Mouse (Mus musculus): ENCODE results near the gene Cacna2d4.
"Not testable (repeated sequence)": the region's sequence is repeated elsewhere in the genome, so short reads cannot be mapped to it uniquely, and the experiment has no call there.

The Cacna2d4 gene

GRCm38 (mm10) chr6:119350703-119351198 lies 114.4 kb downstream of the Cacna2d4 start:
- no peak for DNase-seq

DNA sequence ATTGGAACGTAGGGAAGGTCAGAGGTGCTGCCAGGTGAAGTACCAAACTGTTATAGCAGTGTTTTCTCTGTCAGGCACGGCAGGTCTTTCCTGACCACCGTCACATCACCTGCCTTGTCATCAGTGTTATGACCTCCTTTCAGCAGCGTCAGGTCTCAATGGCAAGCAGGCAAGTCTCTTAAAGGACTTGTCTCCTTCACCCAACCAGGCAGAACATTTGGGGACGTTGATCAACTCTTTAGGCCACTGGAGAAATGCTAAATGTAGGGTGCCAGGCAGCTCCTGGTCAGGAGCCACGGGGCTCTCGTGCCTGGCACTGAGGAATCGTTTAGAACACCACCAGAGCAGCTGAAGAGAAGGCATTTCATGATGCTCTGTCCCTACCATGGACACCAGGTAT lies 115.3 kb downstream of the Cacna2d4 start:
- DNase-seq: no peak

GRCm38 (mm10) chr6:119352501-119352900 lies 116.2 kb downstream of the Cacna2d4 start:
- DNase-seq: no peak

GRCm38 (mm10) chr6:119358020-119358571 lies 121.8 kb downstream of the Cacna2d4 start:
- no peak for DNase-seq

DNA sequence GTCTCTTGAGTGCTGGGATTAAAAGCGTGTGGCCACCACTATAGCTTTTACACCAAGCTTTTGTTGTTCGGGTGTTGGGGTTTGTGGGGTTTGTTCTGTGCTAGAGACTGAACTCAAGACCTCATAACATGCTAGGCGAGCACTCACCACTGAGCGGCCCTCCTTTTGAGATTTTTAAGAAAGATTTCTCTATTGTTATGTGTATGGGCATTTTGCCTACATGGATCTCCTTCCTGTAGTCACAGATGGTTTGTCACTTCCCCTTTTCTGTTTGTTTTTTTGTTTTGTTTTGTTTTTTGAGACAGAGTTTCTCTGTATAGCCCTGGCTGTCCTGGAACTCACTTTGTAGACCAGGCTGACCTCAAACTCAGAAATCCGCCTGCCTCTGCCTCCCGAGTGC lies 123.9 kb downstream of the Cacna2d4 start:
- not testable (repeated sequence) for DNase-seq

DNA sequence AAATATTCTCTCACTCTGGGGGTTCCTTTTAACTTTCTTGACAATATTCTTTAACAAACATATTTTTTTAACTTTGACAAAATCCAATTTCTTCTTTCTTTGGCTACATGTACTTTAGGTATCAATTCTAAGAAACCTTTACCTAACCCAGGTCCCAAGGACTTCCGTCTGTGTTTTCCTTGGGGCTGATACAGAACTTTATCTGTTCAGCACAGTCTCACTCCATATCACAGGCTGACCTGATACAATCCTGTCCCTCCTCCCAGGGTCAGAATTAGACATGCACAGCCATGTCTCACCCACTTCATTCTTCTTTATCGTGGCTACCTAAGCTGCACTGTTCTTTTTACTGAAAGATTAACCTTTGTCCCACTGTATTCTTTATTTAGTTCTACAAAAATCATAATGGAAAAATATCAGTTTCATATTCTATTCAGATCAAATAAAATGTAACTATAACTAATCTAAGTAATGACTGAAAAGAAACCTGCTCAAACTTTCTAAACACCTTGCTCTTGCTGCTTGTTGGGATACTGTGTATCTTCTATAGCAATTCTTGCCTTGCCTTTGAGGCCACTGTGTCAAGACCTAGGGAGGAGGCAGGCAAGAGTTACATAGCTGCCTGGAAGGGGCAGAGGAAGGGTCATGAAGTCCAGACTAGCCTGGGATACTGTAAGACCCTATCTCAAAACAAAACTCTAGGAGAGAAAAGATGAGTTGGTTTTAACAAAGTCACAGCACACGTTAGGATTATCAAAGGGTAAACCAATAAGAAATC lies 124.8 kb downstream of the Cacna2d4 start:
- DNase-seq: no peak

GRCm38 (mm10) chr6:119363593-119363992 lies 127.3 kb downstream of the Cacna2d4 start:
- no peak for DNase-seq

- DNase-seq: not testable (repeated sequence)
Observed at GRCm38 (mm10) chr6:119366800-119367199, 130.5 kb downstream of the Cacna2d4 start.

DNA sequence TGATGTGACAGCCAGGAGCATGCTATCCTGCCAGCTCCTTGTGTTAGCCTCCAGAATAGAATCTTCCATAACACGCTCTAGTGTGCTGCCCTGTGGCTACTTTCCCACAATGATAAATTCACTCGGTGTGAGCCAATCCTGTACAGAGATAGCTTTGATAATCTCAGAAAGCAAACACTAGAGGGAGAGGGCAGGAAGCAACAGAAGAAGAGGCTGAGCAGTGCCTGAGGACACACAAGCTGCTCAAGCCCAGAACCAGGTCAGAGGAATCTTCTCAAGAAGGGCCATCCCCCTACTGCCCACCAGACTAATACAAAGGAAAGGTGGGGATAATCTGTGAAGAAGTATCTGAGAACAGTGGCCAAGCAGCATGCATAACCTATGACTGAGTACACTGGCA lies 131.1 kb downstream of the Cacna2d4 start:
- no peak for DNase-seq

DNA sequence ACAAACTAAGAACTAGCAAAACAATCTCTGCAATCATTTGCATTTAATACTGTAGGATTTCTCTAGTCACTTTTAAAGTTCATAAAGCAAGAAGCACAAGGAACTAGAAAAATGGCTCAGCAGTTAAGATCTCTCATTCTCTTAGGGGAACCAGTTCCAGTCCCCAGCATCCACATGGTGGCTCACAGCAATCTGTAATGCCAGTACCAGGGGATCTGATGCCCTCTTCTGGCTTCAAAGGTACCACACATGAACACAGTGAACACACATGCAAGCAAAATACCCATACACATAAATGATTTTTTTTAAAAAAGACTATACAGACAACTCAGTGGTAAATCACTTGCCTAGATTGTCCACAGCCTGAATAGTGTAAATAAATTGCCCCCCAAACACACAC lies 135.3 kb downstream of the Cacna2d4 start:
- no peak for DNase-seq

DNA sequence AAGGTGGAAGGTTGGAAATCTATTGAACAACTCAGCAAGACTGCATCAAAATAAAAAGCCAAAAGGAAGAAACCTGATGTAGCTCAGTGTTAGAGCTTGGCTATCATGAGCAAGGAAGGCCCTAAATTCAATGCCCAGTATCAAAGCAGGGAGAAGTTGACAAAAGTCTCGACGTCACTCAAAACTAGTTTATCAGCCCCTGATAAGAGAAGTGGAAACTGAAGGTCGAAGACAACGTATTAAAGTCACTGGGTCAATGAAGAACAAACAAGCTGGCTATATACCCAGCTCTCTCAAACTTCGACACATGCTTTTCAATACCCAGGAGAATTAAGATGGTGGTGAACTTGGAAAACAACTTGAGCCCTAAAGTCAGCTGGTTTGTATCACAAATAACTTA lies 135.9 kb downstream of the Cacna2d4 start:
- no peak for DNase-seq

GRCm38 (mm10) chr6:119373000-119373705 lies 136.8 kb downstream of the Cacna2d4 start:
- no peak for DNase-seq

GRCm38 (mm10) chr6:119375035-119375434 lies 138.7 kb downstream of the Cacna2d4 start:
- DNase-seq: no peak

GRCm38 (mm10) chr6:119377613-119378012 lies 141.3 kb downstream of the Cacna2d4 start:
- no peak for DNase-seq

- DNase-seq: no peak
Observed at GRCm38 (mm10) chr6:119378631-119379030, 142.3 kb downstream of the Cacna2d4 start.

GRCm38 (mm10) chr6:119385668-119386067 lies 149.3 kb downstream of the Cacna2d4 start:
- DNase-seq: no peak

DNA sequence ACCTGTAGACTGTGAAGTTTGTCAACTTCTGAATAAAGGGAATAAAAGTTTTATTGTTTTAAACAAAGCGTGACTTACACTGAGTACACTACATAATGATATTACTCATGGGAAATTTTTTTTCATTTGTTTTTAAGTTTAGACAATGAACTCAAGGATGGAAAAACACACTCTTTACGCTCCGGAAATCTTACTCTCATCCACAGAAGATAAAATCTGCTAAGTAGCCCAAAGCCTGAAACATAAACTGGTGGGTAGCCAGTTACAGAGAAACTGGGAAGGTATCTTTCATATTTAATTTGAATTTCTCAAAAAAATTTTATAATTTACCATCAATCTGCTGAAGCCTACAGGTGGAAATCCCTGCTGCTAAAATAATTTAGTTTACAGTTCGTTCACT lies 150.1 kb downstream of the Cacna2d4 start:
- DNase-seq: no peak

DNA sequence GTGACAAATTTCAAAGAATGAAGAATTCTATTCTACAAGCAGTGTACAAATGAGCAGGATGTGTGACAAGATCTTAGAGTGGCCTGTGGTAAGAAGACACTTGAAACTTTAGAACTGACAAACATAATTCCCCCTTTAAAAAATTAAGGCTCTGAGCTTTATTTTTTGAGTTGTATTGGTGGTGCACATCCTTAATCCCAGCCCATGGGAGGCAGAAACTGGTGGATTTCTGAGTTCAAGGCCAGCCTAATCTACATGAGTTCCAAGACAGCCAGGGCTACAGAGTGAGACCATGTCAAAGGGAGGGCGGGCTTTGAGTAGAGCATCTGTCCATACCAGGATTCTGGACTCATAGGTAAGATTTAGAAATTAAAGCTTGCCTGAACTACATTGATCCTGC lies 150.5 kb downstream of the Cacna2d4 start:
- DNase-seq: no peak

DNA sequence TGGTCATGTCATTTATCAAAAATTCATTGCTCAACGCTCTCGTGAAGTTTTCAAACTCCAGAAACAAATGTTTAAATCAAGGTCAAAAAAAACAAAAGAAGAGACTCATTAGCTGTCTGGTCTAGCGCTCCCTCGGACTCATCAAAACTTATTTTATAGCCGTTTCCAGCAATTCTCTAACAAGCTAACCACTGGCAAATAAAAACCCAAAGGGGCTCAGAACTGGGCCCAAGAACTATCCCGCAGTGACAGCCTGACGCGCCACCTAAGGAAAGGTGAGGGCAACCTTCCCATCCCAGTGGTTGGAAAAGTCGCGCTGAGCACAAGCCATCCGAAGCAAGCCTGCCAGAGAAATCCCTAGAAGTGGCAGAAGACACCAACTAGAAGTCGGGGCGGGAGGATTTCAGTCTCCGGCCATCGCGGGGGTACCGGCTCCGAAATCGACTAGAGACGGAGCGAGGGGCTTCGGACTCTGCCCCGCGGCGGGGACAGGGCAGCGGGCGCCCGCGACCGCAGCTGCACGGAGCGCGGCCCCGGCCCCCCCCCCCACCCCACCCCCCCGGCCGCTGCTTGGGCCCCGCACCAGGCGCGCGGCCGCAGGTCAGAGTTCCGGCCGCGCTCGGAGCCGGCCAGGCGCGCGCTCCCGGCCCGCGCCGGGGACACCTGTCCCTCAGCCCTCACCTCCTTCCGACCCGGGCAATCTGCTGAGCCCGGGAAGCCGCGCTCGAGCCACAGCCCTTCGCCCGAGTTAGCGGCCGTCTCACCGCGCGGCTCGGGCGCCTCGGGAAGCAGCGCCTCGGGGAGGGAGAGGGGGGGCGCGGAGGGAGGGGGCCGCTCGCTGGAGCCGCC lies 151.7 kb downstream of the Cacna2d4 start:
- peak; percentile 33 for DNase-seq

DNA sequence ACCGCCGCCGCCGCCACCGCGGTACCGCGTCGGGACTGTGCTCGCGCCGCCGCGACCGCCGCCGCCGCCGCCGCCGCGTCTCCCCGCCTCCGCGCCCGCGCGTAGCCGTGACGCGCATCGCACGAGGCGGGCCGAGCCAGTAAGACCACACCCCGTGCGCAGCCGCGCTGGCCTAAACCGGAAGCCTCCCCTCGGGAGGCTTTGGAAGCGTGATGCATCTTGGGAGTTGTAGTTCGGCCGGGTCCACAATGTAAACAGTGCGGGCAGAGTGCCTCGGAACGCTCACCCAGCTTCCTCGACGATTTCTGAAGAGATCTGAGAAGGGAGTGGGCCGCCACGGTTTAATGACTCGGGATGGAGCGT lies 152.3 kb downstream of the Cacna2d4 start:
- peak; percentile 94 for DNase-seq

DNA sequence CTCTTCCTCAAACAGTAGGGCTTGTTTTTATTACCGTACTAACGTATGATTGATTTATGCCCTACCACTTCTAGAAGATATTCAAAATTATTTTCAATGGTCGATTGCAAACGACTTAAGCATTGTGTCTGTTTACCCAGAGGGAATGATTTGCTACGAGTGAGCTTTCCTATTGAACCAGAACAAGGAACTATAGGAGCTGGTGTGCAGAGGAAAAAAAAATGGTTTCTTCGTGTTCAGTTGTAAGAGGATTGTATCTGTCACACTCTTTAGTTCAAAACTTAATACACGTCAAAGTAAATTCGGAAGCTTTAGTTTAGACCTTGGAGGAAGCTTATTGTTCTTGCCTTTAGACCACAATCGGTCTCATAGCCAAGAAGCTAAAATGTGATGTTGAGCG lies 152.8 kb downstream of the Cacna2d4 start:
- no peak for DNase-seq

- DNase-seq: no peak
Observed at GRCm38 (mm10) chr6:119390728-119391127, 154.4 kb downstream of the Cacna2d4 start.

DNA sequence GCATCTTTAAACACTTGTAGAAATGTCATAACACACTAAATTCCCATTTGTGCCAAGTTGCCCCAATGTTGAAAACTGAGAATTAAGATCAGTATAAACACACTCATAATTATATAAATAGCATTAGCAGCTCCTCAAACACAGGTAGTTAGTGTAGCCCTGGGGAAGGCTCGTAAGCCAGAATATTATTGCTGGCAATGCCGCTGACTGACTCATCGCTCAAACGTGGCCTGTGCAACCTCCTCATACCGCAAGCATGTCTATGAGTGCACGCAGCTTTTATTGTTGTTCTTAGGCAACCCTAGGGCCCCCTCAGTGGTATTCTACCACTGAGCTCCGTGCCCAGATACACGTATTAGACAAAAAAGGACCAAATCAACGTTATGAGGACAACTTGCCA lies 156.5 kb downstream of the Cacna2d4 start:
- DNase-seq: no peak

Data from cerebellum, adult 11 months (tissue).